Mouse (Mus musculus) brain, embryonic 14.5 days (tissue): ENCODE measurements around the gene Adgrl3.

ENCODE experiments used
- CTCF ChIP-seq: fragments of 200-500 bp; IDR thresholded peaks from 2 replicates; pipeline ENCODE4 v1.5.1; 2012; ENCODE audit warnings: inconsistent platforms, mild to moderate bottlenecking, moderate library complexity, borderline replicate concordance; ENCODE audit not compliant: insufficient read depth, insufficient read length; ENCODE audit errors: extremely low read depth
- POLR2A ChIP-seq: fragments of 200-500 bp; IDR thresholded peaks from 2 replicates; pipeline ENCODE4 v1.6.1; 2012; ENCODE audit warnings: mild to moderate bottlenecking, inconsistent platforms, borderline replicate concordance; ENCODE audit not compliant: poor library complexity, insufficient read depth, insufficient read length, severe bottlenecking; ENCODE audit errors: extremely low read depth

DNA sequence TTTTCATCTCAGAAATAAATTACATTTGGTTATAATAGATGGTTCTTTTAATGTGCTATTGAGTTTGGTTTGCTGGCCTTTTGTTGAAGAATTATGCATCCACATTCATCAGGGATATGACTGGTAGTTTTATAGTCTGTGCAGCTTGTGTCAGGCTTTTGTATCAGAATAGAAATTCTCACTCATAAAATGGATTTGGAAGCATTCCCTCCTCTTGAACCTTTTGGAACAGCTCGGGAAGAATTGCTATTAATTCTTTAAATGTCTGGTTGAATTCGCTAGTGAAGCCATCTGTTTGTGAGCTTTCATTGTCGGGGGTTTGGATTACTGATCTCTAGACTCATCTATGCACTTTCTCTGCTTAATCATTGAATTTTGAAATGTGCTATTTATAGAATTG, 666.3 kb downstream of the Adgrl3 start:
- TF ChIP-seq CTCF = no peak
- TF ChIP-seq POLR2A = no peak
